Mouse (Mus musculus) liver, embryonic 14.5 days (tissue): ENCODE results near the gene Gfod1. TPM values are rescaled to one million over a fixed set of nuclear protein-coding genes. Genes with fewer than 3 reads are reported as not detected.

Experiments
- ATAC-seq: fragments of 200-750 bp; cut with Nextera tagmentation; 2 replicates; pipeline ENCODE4 v1.8.0; 2017; ENCODE audit warnings: moderate number of reproducible peaks, mild to moderate bottlenecking, moderate library complexity; ENCODE audit not compliant: insufficient read depth
- DNase-seq, 3 experiments: peaks; one replicate each; pipeline ENCODE4 v3.0.0-alpha.2; 2012 to 2013; ENCODE audit warnings: low read depth in 3 of 3, low spot score in 3 of 3
- H3K27ac ChIP-seq: fragments of 300-500 bp; sonication (generic); 2 replicates; pipeline ENCODE4 v1.5.1; 2014; ENCODE audit warnings: moderate library complexity, mild to moderate bottlenecking, control low read depth, inconsistent platforms
- H3K27me3 ChIP-seq: fragments of 300-500 bp; sonication (generic); 2 replicates; pipeline ENCODE4 v1.6.1; 2014; ENCODE audit warnings: mild to moderate bottlenecking, low read length, moderate library complexity; ENCODE audit not compliant: control insufficient read depth, insufficient read depth
- H3K36me3 ChIP-seq: fragments of 300-500 bp; sonication (generic); replicated peaks from 2 replicates; pipeline ENCODE4 v1.6.1; 2014; ENCODE audit warnings: low read depth; ENCODE audit not compliant: control insufficient read depth, insufficient read depth
- H3K4me1 ChIP-seq, 2 experiments: fragments of 200-500 bp in 1 of 2; fragments of 300-500 bp in 1 of 2; sonication (generic) in 1 of 2; replicated peaks; 2 replicates each; pipeline ENCODE4 v1.6.1; 2012 to 2014; ENCODE audit warnings: antibody characterized with exemption in 1 of 2, inconsistent platforms in 1 of 2, low read length in 1 of 2; ENCODE audit not compliant: control insufficient read depth in 2 of 2, insufficient read depth in 2 of 2
- H3K4me2 ChIP-seq: fragments of 300-500 bp; sonication (generic); 2 replicates; pipeline ENCODE4 v1.6.1; 2014; ENCODE audit warnings: low read depth, mild to moderate bottlenecking, control low read depth, moderate library complexity
- H3K4me3 ChIP-seq, 2 experiments: fragments of 200-500 bp in 1 of 2; fragments of 300-500 bp in 1 of 2; sonication (generic) in 1 of 2; 2 replicates each; pipeline ENCODE4 v1.5.1; 2012 to 2014; ENCODE audit warnings: low read depth in 2 of 2, low read length in 2 of 2, mild to moderate bottlenecking in 2 of 2, control low read depth in 1 of 2, inconsistent platforms in 1 of 2, moderate library complexity in 1 of 2; ENCODE audit not compliant: insufficient read depth in 1 of 2
- H3K9ac ChIP-seq: fragments of 300-500 bp; sonication (generic); replicated peaks from 2 replicates; pipeline ENCODE4 v1.6.1; 2014; ENCODE audit warnings: mild to moderate bottlenecking, control low read depth, moderate library complexity
- H3K9me3 ChIP-seq: fragments of 300-500 bp; sonication (generic); 2 replicates; pipeline ENCODE4 v1.6.1; 2016; ENCODE audit warnings: low read length, mixed read lengths; ENCODE audit not compliant: control insufficient read depth
- CTCF ChIP-seq: IDR thresholded peaks from 2 replicates; pipeline ENCODE4 v1.5.1; 2016; ENCODE audit warnings: antibody characterized with exemption, low read depth, control low read depth
- EP300 ChIP-seq: IDR thresholded peaks from 2 replicates; pipeline ENCODE4 v1.6.1; 2016; ENCODE audit warnings: antibody characterized with exemption, low read depth
- WGBS: fragments of 180-500 bp; shearing (Covaris S2); extraction: QIAGEN DNeasy Blood & Tissue Kit; methylation state at CpG from one replicate; pipeline ENCODE4 v1.1.7; 2014; ENCODE audit not compliant: insufficient replicate concordance; 5-methylcytosine and 5-hydroxymethylcytosine counted together
- polyA plus RNA-seq, 2 experiments: library from polyadenylated mRNA; depleted of rRNA in 1 of 2; stranded (reverse) in 1 of 2; unstranded in 1 of 2; fragments of >200 nt; fragmentation: Nextera tagmentation in 1 of 2; extraction: Ambion mirVana in 1 of 2; gene quantifications; 2 replicates each; pipeline versions ENCODE4 v1.2.1 to v1.2.3; 2012 to 2014

Gfod1 gene
- polyA plus RNA-seq, 2 experiments = 0.41 to 0.42 TPM

DNA sequence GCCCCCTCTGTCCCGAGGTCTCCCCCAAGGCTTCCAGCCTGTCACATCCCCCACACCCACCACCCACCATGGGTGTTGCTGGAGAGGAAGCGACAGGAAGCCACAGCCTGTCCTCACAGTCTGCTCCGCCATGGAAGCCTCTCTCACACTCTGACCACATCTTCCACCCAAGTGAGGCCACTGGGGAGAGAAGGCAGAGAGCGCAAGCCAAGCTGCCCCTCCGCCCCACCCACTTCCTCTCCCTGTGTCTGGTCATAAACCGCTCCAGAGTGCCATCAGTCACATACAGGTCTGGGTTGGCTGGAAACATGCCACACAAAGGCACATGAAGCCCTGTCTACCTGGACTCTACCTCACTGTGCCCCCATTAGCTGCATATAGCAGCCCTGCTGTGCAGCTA is 53.3 kb downstream of the Gfod1 start:
- Histone ChIP-seq H3K9ac (no peak overlapping the region), H3K9me3 (no peaks in the 10 kb centered on the region), H3K4me1 (peaks cover 0 to 21% of the 10 kb centered on the region in 2 experiments; a peak in 3 of 4 replicates), H3K36me3 (no peaks in the 10 kb centered on the region), H3K4me2 (no peak overlapping the region; the same call in 1 of the 2 replicates), H3K27ac (no peak overlapping the region), H3K27me3 (no peaks in the 10 kb centered on the region), H3K4me3 (no peak overlapping the region)
- WGBS = 12% methylated on average over 6 of the region's 6 CpGs
- ATAC-seq (peak; percentile 55), DNase-seq (no peak)
- no peak for TF ChIP-seq CTCF
- no peak for TF ChIP-seq EP300

DNA sequence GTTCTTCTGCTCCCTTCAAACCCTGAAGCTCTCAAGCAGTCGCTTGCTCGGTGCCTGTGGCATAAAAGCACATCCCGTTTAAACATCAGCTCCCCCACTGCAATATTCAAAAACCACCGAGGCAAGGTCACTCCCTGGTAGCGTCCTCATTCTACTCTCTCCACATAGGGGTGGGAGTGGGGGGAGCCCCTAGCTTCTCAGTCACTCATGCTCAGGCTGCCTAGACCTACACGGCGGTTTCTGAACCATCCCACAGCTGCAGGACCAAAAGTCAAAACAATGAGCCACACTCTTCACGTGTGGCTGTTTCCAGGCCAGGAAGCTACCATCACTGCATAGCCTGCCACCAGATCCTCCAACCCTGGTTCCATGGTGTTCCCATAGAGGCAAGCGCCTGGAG is 53.9 kb downstream of the Gfod1 start:
- no peak for DNase-seq
- ATAC-seq = no peak
- H3K27ac ChIP-seq = no peak overlapping the region
- H3K4me3 ChIP-seq = no peak overlapping the region
- no peaks in the 10 kb centered on the region for H3K36me3 ChIP-seq
- H3K9me3 ChIP-seq = no peaks in the 10 kb centered on the region
- no peak for TF ChIP-seq CTCF
- no peak for TF ChIP-seq EP300
- 28% methylated on average over 9 of the region's 9 CpGs for WGBS
- H3K9ac ChIP-seq = no peak overlapping the region
- 0 out of 2 replicates have a peak overlapping the region, but pooled peaks have one; percentile 3 for H3K4me2 ChIP-seq
- peaks cover 0 to 22% of the 10 kb centered on the region in 2 experiments; a peak in 3 of 4 replicates for H3K4me1 ChIP-seq
- no peaks in the 10 kb centered on the region for H3K27me3 ChIP-seq

- no peaks in the 10 kb centered on the region for H3K27me3 ChIP-seq
- no peaks in the 10 kb centered on the region for H3K9me3 ChIP-seq
- ATAC-seq (no peak), DNase-seq (no peak)
- TF ChIP-seq CTCF (no peak), EP300 (no peak)
- no peak overlapping the region for H3K9ac ChIP-seq
- H3K36me3 ChIP-seq = no peaks in the 10 kb centered on the region
- H3K4me3 ChIP-seq = no peak overlapping the region
- H3K27ac ChIP-seq = no peak overlapping the region
- WGBS = 72% methylated on average over 6 of the region's 6 CpGs
- H3K4me2 ChIP-seq = no peak overlapping the region
- peaks cover 0 to 35% of the 10 kb centered on the region in 2 experiments; a peak in 3 of 4 replicates for H3K4me1 ChIP-seq
Measured at GRCm38 (mm10) chr13:43248381-43248780, 55.6 kb downstream of the Gfod1 start.

- Histone ChIP-seq H3K27ac (no peak overlapping the region), H3K27me3 (no peaks in the 10 kb centered on the region), H3K4me3 (no peak overlapping the region), H3K9ac (no peak overlapping the region), H3K9me3 (no peaks in the 10 kb centered on the region), H3K4me1 (peaks cover 1 to 44% of the 10 kb centered on the region in 2 experiments; a peak in 3 of 4 replicates), H3K36me3 (no peaks in the 10 kb centered on the region), H3K4me2 (no peak overlapping the region)
- WGBS = 89% methylated on average over 4 of the region's 4 CpGs
- DNase-seq (no peak), ATAC-seq (no peak)
- TF ChIP-seq CTCF = no peak
- TF ChIP-seq EP300 = no peak
Measured at GRCm38 (mm10) chr13:43246876-43247275, 57.1 kb downstream of the Gfod1 start.

DNA sequence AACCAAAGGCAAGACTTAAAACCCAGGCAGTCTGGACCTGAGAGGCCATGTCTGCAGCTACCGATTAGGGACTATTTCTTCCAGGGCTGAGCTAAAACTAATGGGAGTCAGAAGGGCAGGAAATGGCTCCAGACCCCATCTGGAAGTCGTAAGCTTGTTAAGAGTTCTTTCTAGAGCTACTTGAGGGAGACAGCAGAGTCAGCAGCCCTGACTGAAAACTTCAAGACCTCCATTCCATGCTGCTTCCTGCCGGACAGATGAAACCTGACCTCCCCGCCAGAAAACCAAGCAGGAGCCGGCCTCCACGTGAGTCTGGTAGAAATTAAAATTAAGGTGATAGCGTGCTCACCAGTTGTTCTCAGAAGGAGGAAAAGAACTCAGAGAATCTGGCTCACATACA is 60.2 kb downstream of the Gfod1 start:
- no peak for ATAC-seq
- no peak overlapping the region; the same call in 1 of the 2 replicates for H3K27ac ChIP-seq
- DNase-seq = no peak

More for the DNA sequence above, 60.2 kb downstream of the Gfod1 start:
- H3K27me3 ChIP-seq = no peaks in the 10 kb centered on the region
- no peak for TF ChIP-seq EP300
- no peak for TF ChIP-seq CTCF
- no peaks in the 10 kb centered on the region for H3K36me3 ChIP-seq
- WGBS = 48% methylated on average over 7 of the region's 7 CpGs
- no peak overlapping the region for H3K4me2 ChIP-seq
- H3K4me1 ChIP-seq = peaks cover 4 to 34% of the 10 kb centered on the region in 2 experiments; a peak in 3 of 4 replicates
- H3K9me3 ChIP-seq = no peaks in the 10 kb centered on the region
- H3K4me3 ChIP-seq = no peak overlapping the region
- H3K9ac ChIP-seq = no peak overlapping the region
